Mouse (Mus musculus) urinary bladder, postnatal 25 days (tissue): ENCODE measurements around the gene Thsd4.

Experiments
- DNase-seq: peaks from one replicate; pipeline ENCODE4 v3.0.0; 2022; ENCODE audit warnings: low spot score

Thsd4 gene

GRCm38 (mm10) chr9:60521806-60522264, at the start of gene Thsd4:
Gene Thsd4 (minus strand): TSS chr9:60522046.
- DNase-seq: peak; percentile 62

- no peak for DNase-seq
Measured at GRCm38 (mm10) chr9:60571041-60571440, 49.2 kb upstream of the Thsd4 start.

- no peak for DNase-seq
Measured at GRCm38 (mm10) chr9:60569366-60569765, 47.5 kb upstream of the Thsd4 start.

GRCm38 (mm10) chr9:60563809-60564208, 42.0 kb upstream of the Thsd4 start:
- DNase-seq: no peak

- DNase-seq: no peak
Measured at GRCm38 (mm10) chr9:60562443-60563371, 40.9 kb upstream of the Thsd4 start.

- DNase-seq: no peak
Measured at GRCm38 (mm10) chr9:60561641-60562289, 39.9 kb upstream of the Thsd4 start.

GRCm38 (mm10) chr9:60558507-60558906, 36.7 kb upstream of the Thsd4 start:
- DNase-seq: no peak

- no peak for DNase-seq
Measured at GRCm38 (mm10) chr9:60551238-60551637, 29.4 kb upstream of the Thsd4 start.

- DNase-seq: peak; percentile 45
Measured at GRCm38 (mm10) chr9:60548182-60548581, 26.3 kb upstream of the Thsd4 start.

- no peak for DNase-seq
Measured at GRCm38 (mm10) chr9:60546169-60546568, 24.3 kb upstream of the Thsd4 start.

GRCm38 (mm10) chr9:60545361-60546096, 23.7 kb upstream of the Thsd4 start:
- no peak for DNase-seq

GRCm38 (mm10) chr9:60543422-60544015, 21.7 kb upstream of the Thsd4 start:
- DNase-seq: no peak

GRCm38 (mm10) chr9:60530310-60530709, 8.5 kb upstream of the Thsd4 start:
- no peak for DNase-seq

GRCm38 (mm10) chr9:60529348-60530243, 7.8 kb upstream of the Thsd4 start:
- DNase-seq: no peak

GRCm38 (mm10) chr9:60528269-60528668, 6.4 kb upstream of the Thsd4 start:
- DNase-seq: no peak

GRCm38 (mm10) chr9:60527836-60528235, 6.0 kb upstream of the Thsd4 start:
- no peak for DNase-seq

GRCm38 (mm10) chr9:60527051-60527450, 5.2 kb upstream of the Thsd4 start:
- no peak for DNase-seq

- no peak for DNase-seq
Measured at GRCm38 (mm10) chr9:60526195-60526594, 4.3 kb upstream of the Thsd4 start.

GRCm38 (mm10) chr9:60521143-60521542, 703 bp downstream of the Thsd4 start:
- no peak for DNase-seq

- DNase-seq: no peak
Measured at GRCm38 (mm10) chr9:60519601-60520000, 2.2 kb downstream of the Thsd4 start.

GRCm38 (mm10) chr9:60518216-60518615, 3.6 kb downstream of the Thsd4 start:
- DNase-seq: no peak
